Mouse (Mus musculus) limb, embryonic 15.5 days (tissue): ENCODE measurements around the gene Cd55. TPM values are rescaled to one million over a fixed set of nuclear protein-coding genes. Genes with fewer than 3 reads are reported as not detected.
"Not testable (repeated sequence)": the region's sequence is repeated elsewhere in the genome, so short reads cannot be mapped to it uniquely, and the experiment has no call there.

ENCODE experiments used
- ATAC-seq: fragments of 200-750 bp; cut with Nextera tagmentation; 2 replicates; pipeline ENCODE4 v1.8.0; 2017; ENCODE audit warnings: low read depth, moderate TSS enrichment; ENCODE audit not compliant: insufficient number of reproducible peaks, low FRiP score, low TSS enrichment
- H3K27ac ChIP-seq: fragments of 300-500 bp; sonication (generic); 2 replicates; pipeline ENCODE4 v1.5.1; 2015; ENCODE audit warnings: moderate library complexity, mild to moderate bottlenecking, inconsistent platforms
- H3K27me3 ChIP-seq: fragments of 300-500 bp; sonication (generic); 2 replicates; pipeline ENCODE4 v1.6.1; 2015; ENCODE audit warnings: inconsistent platforms
- H3K36me3 ChIP-seq: fragments of 300-500 bp; sonication (generic); 2 replicates; pipeline ENCODE4 v1.6.1; 2015; ENCODE audit warnings: inconsistent platforms
- H3K4me1 ChIP-seq: fragments of 300-500 bp; sonication (generic); 2 replicates; pipeline ENCODE4 v1.6.1; 2015; ENCODE audit warnings: inconsistent platforms
- H3K4me2 ChIP-seq: fragments of 300-500 bp; sonication (generic); 2 replicates; pipeline ENCODE4 v1.6.1; 2015; ENCODE audit warnings: mild to moderate bottlenecking, inconsistent platforms
- H3K4me3 ChIP-seq: fragments of 300-500 bp; sonication (generic); 2 replicates; pipeline ENCODE4 v1.5.1; 2015; ENCODE audit warnings: mild to moderate bottlenecking, inconsistent platforms
- H3K9ac ChIP-seq: fragments of 300-500 bp; sonication (generic); 2 replicates; pipeline ENCODE4 v1.6.1; 2015; ENCODE audit warnings: inconsistent platforms
- H3K9me3 ChIP-seq: fragments of 300-500 bp; sonication (generic); 2 replicates; pipeline ENCODE4 v1.6.1; 2016; ENCODE audit warnings: inconsistent platforms
- WGBS: fragments of 180-500 bp; shearing (Covaris S2); methylation state at CpG from one replicate; pipeline ENCODE4 v1.1.7; 2015; 5-methylcytosine and 5-hydroxymethylcytosine counted together
- polyA plus RNA-seq: library from polyadenylated mRNA; unstranded; fragments of >200 nt; fragmentation: Nextera tagmentation; extraction: Ambion mirVana; gene quantifications from 2 replicates; pipeline ENCODE4 v1.2.1, GENCODE M21; 2015

Cd55 gene
- polyA plus RNA-seq, 1 experiment from 2014 or later = 20.8 TPM

DNA sequence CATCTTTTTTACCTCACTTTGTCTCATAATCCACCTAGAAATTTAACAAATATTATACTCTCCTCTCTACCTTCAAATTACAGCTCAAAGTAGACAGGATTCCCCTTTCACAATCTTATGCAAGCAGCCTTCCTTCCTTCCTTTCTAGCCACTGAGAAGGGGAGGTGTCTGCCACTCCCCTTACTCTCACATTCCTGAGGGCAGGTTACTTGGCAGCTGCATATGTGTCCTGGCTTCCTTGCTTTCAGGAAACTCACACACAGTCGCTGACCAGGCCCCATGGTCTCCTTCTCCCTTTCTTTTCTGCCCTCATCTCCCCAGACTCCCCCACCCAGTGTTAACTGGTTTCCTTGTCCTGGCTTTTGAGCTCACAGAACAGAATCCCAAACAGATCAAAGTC is 11.7 kb upstream of the Cd55 start:
- Histone ChIP-seq H3K9me3 (no peaks in the 10 kb centered on the region), H3K4me1 (no peaks in the 10 kb centered on the region)
- WGBS = 9% methylated on average over 1 of the region's 1 CpGs

DNA sequence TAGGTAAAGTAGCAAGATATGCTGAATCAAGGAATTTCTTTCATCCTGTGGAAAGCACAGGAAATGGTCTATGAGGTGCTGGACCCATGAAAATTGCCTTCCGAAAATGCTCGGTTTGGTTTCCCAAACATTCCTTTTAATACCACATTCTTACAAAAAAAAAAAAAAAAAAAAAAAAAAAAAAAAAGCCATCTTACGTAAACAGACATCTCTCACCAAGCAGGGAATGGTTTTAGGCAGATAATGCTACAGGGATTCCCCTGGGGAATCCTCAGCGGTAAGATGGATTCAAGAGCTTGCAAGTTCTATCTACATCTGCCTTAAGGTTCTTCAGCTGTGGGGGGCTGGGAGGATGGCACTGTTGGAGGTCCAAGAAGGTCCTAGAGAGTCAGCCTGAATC is 7.5 kb upstream of the Cd55 start:
- no peak overlapping the region for H3K4me3 ChIP-seq
- no peaks in the 10 kb centered on the region for H3K4me1 ChIP-seq
- H3K9ac ChIP-seq = no peak overlapping the region
- H3K4me2 ChIP-seq = no peak overlapping the region
- H3K27ac ChIP-seq = no peak overlapping the region
- H3K9me3 ChIP-seq = no peaks in the 10 kb centered on the region
- H3K36me3 ChIP-seq = no peaks in the 10 kb centered on the region
- no peak for ATAC-seq
- 78% methylated on average over 4 of the region's 4 CpGs for WGBS
- H3K27me3 ChIP-seq = no peaks in the 10 kb centered on the region

More for the DNA sequence above, 11.7 kb upstream of the Cd55 start:
- no peak for ATAC-seq
- Histone ChIP-seq H3K36me3 (no peaks in the 10 kb centered on the region), H3K9ac (no peak overlapping the region), H3K4me3 (no peak overlapping the region), H3K4me2 (no peak overlapping the region), H3K27me3 (no peaks in the 10 kb centered on the region), H3K27ac (no peak overlapping the region)

DNA sequence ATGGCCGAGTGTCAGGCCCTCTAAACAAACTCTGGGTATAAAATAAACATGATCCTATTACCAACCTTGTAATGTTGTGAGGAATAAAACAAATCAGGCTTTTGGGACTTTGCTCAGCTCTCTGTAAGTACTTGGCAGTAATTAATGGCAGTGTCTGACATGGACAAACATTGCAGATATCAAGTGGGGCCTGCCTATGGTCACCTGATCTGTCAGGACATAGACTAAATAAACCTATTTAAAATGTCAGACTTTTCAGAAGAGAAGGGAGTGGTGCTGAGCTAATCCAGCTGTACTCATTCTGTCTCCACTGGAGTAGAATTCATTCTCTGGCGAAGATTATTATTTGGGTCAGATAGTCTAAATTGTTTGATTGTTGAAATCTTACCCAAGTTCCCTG is 4.9 kb upstream of the Cd55 start:
- H3K9me3 ChIP-seq = no peaks in the 10 kb centered on the region
- H3K9ac ChIP-seq = no peak overlapping the region
- no peak overlapping the region for H3K4me3 ChIP-seq
- H3K36me3 ChIP-seq = no peaks in the 10 kb centered on the region
- 54% methylated on average over 2 of the region's 2 CpGs for WGBS
- H3K4me1 ChIP-seq = 0 out of 2 replicates have a peak, but pooled peaks cover 5% of the 10 kb centered on the region
- no peak overlapping the region for H3K27ac ChIP-seq
- H3K27me3 ChIP-seq = no peaks in the 10 kb centered on the region
- no peak overlapping the region for H3K4me2 ChIP-seq
- ATAC-seq = no peak

DNA sequence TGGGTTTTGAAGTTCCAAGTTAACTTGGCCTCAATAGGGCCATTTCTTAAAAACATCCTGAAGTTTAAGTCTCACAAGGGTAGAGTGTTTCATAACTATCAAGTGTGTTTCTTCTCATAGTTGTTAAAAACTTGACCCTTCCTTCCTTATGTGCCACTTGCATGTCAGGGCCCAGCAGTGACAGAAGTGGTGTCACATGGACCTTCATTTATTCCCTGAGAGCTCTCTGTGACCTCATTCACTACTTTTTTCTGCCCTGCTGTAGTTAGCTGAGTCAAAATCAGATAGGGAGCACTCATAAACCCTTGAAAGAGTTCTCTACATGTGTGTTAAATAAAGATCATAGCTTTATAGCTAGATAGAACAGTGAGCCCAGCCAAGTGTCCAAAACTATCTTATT is 1.6 kb upstream of the Cd55 start:
- Histone ChIP-seq H3K27ac (no peak overlapping the region), H3K4me2 (no peak overlapping the region), H3K4me1 (0 out of 2 replicates have a peak, but pooled peaks cover 9% of the 10 kb centered on the region), H3K36me3 (no peaks in the 10 kb centered on the region), H3K27me3 (no peaks in the 10 kb centered on the region), H3K9ac (no peak overlapping the region), H3K4me3 (no peak overlapping the region), H3K9me3 (no peaks in the 10 kb centered on the region)
- no peak for ATAC-seq

DNA sequence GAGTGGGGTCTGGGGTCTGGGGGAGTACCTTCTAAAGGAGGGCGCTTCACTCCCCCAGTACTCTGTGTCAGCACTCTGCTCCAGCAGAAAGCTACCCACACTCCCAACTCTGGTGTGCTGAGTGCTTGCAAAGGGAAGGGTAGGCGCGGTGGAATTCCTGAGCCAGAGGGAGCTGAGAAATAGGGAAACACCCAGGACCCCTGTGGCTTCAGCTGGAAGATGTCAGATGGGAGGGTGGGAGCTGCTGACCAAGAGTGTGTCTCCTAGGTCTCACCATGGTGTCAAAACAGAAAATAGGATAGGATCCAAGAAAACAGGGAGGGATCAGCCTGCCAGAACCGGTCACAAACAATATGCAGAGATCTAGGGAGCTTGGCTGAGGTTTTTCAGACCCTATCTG is 323 bp upstream of the Cd55 start:
- WGBS = 6% methylated on average over 4 of the region's 4 CpGs
- peak overlapping the region; percentile 63 for H3K4me3 ChIP-seq
- no peak; the same call in 1 of the 2 replicates for ATAC-seq

DNA sequence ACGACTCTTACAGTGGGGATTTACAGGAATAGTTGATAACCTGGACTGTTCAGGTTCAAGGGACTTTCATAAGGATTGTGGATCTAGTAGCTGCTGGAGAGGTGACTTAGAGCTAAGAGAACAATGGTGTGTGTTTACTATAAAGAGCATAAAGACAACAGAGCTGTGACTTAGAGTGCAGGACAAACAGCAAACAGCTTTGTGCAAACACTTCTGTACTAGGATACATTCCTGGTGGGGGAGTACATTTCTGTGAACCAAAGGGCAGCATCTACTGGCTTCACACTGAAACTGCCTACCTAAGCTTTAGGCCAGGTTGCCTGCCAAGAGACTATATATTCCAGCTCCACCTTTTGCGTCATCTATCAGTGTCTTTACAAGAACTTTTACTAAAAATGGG is 7.4 kb downstream of the Cd55 start:
- Histone ChIP-seq H3K4me2 (no peak overlapping the region), H3K4me3 (no peak overlapping the region), H3K9me3 (no peaks in the 10 kb centered on the region), H3K27me3 (no peaks in the 10 kb centered on the region), H3K27ac (no peak overlapping the region), H3K9ac (no peak overlapping the region), H3K36me3 (no peaks in the 10 kb centered on the region), H3K4me1 (no peaks in the 10 kb centered on the region)
- no peak for ATAC-seq
- 86% methylated on average over 2 of the region's 2 CpGs for WGBS

More for the DNA sequence above, 323 bp upstream of the Cd55 start:
- Histone ChIP-seq H3K9me3 (no peaks in the 10 kb centered on the region), H3K36me3 (no peaks in the 10 kb centered on the region), H3K27ac (0 out of 2 replicates have a peak overlapping the region, but pooled peaks have one; percentile 22), H3K9ac (peak overlapping the region; percentile 39; the same call in 1 of the 2 replicates), H3K4me1 (0 out of 2 replicates have a peak, but pooled peaks cover 9% of the 10 kb centered on the region), H3K4me2 (peak overlapping the region; percentile 84), H3K27me3 (no peaks in the 10 kb centered on the region)

DNA sequence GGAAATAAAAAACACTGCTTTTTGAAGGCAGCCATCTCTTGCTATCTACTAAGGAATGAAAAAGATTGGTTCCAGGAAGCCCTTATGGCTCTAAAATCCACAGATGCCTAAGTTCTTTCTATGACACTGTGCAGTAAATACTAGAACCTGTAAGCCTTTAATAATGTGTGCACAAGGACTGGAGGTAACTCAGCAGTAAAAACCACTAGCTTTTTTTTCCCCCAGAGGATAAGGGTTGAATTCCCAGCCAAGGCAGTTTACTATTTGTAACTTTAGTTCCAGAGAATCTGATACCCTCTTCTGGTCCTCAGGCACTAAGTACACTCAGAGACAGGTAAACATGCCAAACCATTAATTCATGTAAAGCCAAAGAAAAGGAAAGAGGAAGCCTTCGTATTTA is 19.6 kb downstream of the Cd55 start:
- ATAC-seq, H3K4me3 ChIP-seq, H3K27me3 ChIP-seq, H3K9me3 ChIP-seq, H3K9ac ChIP-seq, H3K4me1 ChIP-seq, H3K27ac ChIP-seq, H3K36me3 ChIP-seq, H3K4me2 ChIP-seq: not testable (repeated sequence)
- 41% methylated on average over 1 of the region's 1 CpGs for WGBS

DNA sequence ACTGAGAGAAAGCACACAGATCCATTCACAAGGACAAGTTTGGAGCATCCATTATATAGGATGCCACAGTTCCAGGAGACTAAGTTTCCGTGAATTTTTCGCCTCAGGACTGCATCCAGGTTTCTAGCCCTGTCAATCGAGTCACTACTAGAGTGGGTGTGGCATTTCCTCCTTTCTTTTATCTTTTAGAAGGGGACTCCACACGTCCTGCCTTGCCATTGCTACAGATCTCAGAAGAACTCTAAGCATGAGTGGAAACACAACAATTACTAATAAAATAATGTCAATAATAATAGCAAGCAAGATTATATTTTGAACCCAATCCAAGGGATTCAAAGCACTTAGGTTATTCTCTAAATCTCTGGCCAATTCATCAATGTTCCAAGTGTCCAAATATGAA is 31.6 kb downstream of the Cd55 start:
- WGBS = 70% methylated on average over 4 of the region's 4 CpGs
- no peak overlapping the region for H3K4me3 ChIP-seq
- H3K4me1 ChIP-seq = no peaks in the 10 kb centered on the region
- H3K36me3 ChIP-seq = no peaks in the 10 kb centered on the region
- H3K9ac ChIP-seq = no peak overlapping the region
- H3K27ac ChIP-seq = no peak overlapping the region
- no peaks in the 10 kb centered on the region for H3K27me3 ChIP-seq
- ATAC-seq = no peak
- H3K4me2 ChIP-seq = no peak overlapping the region
- H3K9me3 ChIP-seq = 0 out of 2 replicates have a peak, but pooled peaks cover 3% of the 10 kb centered on the region

DNA sequence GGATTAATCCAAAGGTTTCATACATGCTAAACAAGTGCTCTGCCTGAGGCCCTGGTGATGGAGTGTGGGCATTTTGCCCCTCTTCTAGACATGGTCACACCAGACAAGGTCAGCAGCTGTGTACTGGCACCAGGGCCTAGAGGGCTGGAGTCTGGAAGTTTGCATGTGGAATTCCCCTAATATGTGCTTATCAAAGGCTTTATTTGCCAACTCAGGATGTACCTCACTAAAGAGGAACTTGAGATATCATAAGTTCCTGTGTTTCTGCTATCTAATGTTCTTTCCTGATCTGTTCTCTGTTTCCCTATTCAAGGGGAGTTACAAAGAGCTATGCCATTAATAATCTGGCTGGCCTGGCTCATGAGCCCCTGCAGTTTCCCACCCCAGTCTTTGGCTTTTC is 33.9 kb downstream of the Cd55 start:
- not testable (repeated sequence) for H3K9ac ChIP-seq, H3K27me3 ChIP-seq, H3K4me1 ChIP-seq, H3K4me3 ChIP-seq, H3K9me3 ChIP-seq, H3K36me3 ChIP-seq, H3K27ac ChIP-seq, H3K4me2 ChIP-seq, ATAC-seq

DNA sequence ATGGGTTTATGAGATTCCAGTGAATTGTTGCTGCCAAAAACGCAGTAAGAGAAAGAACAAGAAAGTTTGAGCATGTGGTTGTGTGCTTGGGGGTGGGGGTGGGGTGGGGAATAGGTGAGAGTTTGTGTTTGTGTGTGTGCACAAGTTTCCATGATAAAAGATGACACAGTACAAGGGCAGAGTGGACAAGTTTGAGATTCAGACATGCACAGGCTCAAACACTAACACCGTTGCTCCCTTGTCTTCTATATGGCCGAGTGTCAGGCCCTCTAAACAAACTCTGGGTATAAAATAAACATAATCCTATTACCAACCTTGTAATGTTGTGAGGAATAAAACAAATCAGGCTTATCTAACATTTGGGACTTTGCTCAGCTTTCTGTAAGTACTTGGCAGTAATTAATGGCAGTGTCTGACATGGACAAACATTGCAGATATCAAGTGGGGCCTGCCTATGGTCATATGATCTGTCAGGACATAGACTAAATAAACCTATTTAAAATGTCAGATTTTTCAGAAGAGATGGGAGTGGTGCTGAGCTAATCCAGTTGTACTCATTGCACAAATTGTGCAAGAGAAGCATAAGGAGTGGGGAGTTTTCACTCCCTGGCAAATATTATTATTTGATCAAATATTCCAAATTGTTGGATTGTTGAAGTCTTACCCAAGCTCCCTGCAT is 35.2 kb downstream of the Cd55 start:
- not testable (repeated sequence) for ATAC-seq, H3K27ac ChIP-seq, H3K9me3 ChIP-seq, H3K9ac ChIP-seq, H3K4me1 ChIP-seq, H3K27me3 ChIP-seq, H3K4me3 ChIP-seq, H3K4me2 ChIP-seq, H3K36me3 ChIP-seq
- 63% methylated on average over 3 of the region's 3 CpGs for WGBS

DNA sequence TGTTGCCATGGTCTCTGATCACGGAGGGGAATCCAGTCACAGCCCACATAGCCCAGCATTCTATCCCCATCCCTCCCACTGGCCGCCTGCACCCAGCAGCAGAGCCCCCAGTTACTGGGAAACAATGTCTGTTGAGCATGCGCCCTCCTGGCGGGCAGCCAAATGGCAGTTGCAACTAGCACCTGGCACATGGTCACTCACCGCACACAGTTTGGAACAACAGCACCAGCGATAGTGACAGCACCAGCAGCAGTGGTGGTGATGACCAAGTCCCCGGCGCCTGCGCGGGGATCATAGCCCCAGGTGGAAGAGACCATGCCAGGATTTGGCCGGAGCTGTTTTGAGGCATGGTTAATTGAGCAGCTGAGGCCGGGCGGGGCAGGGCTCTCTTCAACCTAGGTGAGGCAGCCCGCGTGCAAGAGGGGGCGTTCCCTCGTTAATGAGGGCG is 39.9 kb downstream of the Cd55 start, which contains the start of gene Cd55b:
Gene Cd55b, minus strand, starts transcription at position 346 of the 448 bp plus-strand sequence.
- Histone ChIP-seq H3K4me1 (no peaks in the 10 kb centered on the region), H3K9ac (no peak within 1 kb of the TSS), H3K4me2 (0 out of 2 replicates have a peak within 1 kb of the TSS, but pooled peaks have one; percentile 22), H3K36me3 (no peaks in the 10 kb centered on the region), H3K4me3 (no peak within 1 kb of the TSS), H3K9me3 (no peaks in the 10 kb centered on the region), H3K27me3 (no peaks in the 10 kb centered on the region), H3K27ac (no peak within 1 kb of the TSS)
- 46% methylated on average over 18 of the region's 18 CpGs for WGBS
- no peak for ATAC-seq

DNA sequence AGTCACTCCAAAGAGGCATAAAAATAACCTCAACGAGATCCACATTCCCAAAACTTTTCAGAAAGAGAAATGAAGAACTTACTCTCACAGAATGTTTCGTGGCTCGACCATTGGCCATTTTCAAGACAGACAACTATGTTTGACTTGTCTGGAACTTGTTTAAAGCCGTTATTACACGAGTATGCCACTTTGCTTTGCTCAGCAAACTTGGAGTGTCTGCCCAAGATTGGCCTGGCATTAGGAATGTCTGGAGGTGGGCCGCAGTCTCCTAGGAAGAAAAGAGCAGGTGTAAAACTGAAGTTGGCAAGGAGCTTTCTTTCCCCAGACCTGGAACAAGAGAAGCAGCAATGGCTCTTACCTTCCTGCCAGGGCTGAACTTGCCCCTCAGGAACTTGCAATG is 40.5 kb downstream of the Cd55 start:
- no CpG with 5 or more reads among the region's 6 CpGs for WGBS
- not testable (repeated sequence) for H3K27ac ChIP-seq, ATAC-seq

DNA sequence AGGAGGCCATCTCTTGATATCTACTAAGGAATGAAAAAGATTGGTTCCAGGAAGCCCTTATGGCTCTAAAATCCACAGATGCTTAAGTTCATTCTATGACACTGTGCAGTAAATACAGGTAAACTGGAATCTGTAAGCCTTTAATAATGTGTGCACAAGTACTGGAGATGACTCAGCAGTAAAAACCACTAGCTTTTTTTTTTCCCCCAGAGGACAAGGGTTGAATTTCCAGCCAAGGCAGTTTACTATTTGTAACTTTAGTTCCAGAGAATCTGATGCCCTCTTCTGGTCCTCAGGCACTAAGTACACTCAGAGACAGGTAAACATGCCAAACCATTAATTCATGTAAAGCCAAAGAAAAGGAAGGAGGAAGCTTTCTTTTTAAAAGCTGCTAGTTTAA is 65.4 kb downstream of the Cd55 start:
- H3K9me3 ChIP-seq, H3K4me3 ChIP-seq, H3K4me1 ChIP-seq, H3K27ac ChIP-seq, H3K36me3 ChIP-seq, H3K27me3 ChIP-seq, H3K9ac ChIP-seq, H3K4me2 ChIP-seq, ATAC-seq: not testable (repeated sequence)

More for the DNA sequence above, 40.5 kb downstream of the Cd55 start:
- H3K4me1 ChIP-seq, H3K4me3 ChIP-seq, H3K4me2 ChIP-seq, H3K9me3 ChIP-seq, H3K9ac ChIP-seq, H3K27me3 ChIP-seq, H3K36me3 ChIP-seq: not testable (repeated sequence)
